Mouse (Mus musculus) thymus, adult 18-20 months (tissue): Measurements from ENCODE around the gene Bora.

Experiments
- DNase-seq, 2 experiments: peaks; one replicate each; pipeline ENCODE4 v3.0.0; 2022; ENCODE audit warnings: mixed read lengths in 2 of 2

Bora gene

DNA sequence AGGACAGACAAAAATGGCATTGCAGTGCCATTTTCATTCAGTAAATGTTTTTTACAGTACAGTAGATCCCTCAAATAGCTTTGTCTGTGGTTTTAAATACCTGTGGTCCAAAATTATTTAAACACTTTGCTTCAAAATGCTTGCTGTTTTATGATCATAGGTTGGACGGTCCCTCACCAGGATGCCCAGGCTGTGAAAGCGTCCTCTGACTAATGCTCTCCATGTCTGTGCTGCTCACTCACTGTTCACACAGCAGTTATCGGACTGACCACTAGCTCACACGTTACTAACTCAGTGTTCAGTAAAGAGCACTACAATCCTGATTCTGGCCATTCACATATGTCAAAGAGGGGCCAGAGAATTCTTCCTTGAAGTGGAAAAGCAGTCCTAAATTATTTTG lies 25.1 kb downstream of the Bora start:
- DNase-seq, result no peak

DNA sequence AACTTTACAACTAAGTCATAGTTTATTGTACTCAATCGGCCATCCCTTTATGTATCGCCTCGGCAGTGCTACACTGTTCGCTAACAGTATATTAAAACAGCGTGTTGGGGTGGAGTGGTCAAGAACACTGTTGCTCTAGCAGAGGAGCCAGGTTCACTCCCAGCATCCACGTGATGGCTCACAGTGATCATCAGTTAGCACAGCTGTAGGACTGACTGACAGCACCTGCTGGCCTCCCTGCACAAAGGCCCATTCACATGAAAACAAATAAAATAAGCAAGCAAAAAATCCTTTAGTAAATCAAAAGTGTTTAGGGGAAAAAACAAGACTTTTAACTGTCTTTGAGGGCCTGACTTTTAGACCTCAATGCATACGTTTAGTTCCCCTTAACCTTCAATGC lies 42.9 kb downstream of the Bora start:
- DNase-seq, result no peak

DNA sequence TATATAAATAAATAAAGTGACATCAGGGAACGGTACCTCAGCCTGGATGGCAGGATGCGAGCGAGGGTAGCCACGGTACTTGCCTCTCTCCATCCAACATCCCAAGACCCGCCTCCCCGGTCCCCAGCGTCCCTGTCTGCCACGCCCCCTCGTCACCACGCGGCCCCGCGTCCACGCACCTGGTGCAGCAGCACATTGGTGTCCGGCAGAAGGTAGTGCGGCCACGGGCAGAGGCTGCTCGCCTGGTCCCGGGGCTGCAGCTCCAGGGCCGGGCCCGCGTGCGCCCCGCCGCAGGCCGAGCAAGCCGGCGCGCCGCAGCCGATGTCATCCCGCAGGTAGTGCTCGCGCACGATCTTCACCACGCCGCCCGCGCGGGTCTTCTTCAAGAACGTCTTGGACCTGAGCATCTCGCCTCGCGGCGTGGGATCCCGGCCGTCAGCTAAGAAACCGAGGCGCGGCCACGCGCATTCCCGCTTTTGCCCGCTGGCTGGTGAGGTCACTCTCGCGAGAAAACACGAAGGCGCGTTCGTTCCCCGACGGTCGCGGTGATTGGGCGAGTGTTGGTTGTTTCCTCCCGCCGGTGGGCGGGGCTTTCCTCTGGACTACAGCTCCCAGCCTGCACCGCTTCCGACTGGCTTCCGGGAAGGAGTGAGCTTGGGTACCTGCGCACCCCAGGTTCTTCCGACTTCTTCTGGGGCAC lies 53.4 kb downstream of the Bora start, which contains the start of the genes Pibf1 and Dis3:
Gene Pibf1 (plus strand): TSS at position 158 of the 700 bp plus-strand sequence.
Gene Dis3 (minus strand): TSS at position 504 of the 700 bp plus-strand sequence.
- peak; percentile 97 to 99 for DNase-seq

DNA sequence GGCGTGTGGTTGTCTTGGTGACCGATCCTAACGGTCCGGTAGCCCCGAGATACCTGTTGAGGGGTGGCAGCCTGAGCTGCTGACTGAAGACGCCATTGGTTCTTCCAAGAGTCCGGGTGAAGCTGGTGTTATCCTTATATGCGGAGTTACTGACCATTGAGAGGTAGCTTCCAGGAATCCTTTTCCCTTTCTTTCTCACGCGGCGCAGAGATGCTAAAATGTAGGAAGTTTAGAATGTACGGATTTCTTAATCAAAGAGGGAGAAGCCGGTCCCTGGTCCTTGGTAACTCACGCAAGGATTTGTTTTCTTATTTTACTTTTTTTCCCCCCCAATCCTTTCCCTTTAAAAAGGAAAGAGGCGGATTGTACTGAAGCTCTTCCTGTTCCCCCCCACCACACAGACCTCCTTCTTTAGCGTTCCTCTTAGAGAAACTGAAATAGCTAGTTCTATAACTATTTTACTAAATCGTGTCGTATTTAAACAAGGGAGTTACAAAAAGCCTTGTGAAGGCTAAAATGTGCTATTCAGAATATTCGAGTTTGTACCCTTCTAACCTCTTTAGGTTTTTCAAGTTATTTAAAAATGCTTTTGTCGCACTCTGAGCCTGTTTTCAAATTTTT lies 54.1 kb downstream of the Bora start:
- no peak for DNase-seq

DNA sequence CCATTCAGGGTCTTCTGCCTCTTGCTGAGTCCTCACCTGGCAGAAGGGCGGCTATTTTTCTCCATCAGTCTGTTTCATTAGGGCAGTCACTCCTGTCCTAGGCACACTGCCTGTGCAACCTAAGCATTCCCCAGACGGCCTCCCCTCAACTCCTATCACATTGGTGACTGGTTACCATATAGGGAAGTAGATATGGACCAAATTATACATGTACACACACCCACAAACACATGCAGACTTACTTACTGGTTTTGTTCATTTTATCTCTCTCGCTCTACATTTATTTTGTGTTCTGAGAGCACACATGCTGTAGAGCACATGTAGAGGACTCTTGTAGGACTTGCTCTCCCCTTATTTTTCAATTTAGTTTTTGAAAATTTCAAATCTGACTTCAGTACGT lies 57.0 kb downstream of the Bora start:
- no peak for DNase-seq

DNA sequence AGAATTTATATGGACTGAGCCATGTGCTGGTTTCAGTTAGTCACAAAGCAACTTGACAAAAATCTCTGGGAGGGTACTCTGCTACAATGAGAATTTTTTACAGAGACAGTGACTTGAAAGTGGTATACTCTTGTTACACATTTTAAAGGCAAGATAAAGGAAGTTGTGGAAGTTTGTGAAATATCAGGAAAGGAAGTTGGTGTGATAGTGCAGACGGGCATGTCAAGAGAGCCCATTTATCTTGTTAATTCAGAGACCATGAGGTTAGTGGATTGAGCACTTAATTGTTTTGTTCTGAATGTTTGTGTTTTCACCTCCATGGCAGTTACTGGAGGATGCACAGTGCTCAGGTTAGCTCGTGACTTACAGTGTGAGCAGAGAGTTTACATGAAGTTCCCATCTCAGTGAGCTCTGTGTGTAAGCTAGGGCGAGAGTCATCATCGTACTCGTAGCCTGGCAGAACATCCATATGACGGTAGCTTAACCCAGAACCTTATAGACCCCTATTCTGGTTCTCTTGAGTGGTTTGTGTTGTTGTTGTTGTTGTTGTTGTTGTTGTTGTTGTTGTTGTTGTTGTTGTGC lies 58.6 kb downstream of the Bora start:
- DNase-seq, result no peak

DNA sequence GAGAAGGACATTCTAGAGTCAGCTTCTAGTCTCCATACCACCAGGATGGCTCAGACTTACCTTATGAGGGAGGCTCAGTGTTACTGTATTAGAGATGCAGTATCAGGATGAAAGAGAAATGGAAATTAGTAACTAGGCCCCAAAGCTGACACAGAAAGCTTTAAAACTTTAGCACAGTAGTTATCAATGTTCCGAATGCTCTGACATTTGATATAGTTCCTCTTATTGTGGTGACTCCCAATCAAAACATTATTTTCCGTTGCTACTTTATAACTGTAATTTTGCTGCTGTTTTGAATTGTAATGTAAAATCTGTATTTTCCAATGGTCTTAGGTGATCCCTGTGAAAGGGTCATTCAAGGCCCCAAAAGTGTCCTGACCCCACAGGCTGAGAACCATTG lies 60.6 kb downstream of the Bora start:
- no peak for DNase-seq

DNA sequence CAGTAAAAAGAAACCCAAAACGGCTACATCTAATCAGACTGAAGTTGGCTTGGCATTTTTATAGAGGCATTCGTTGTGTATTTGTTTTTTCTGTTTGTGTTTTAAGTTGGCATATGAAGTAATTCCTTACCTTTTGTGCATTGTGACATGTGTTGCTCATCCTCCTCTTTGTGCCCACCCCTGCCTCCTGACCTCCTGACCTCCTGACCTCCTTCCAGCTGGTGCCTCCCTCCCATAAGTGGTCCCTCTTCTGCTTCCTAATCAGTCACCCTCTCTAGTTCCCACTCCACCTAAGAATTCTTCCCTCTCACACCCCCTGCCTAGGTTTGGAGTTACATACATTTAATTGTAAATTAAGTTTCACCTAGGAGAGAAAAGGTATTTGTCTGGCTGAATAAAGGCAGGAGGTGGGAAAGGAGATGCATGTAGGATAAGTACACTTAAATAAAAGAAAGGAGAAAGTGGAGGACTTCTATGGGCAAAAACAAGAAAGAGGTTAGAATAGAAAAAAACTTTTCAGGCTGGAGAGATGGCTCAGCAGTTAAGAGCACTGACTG lies 61.7 kb downstream of the Bora start:
- DNase-seq, result no peak

DNA sequence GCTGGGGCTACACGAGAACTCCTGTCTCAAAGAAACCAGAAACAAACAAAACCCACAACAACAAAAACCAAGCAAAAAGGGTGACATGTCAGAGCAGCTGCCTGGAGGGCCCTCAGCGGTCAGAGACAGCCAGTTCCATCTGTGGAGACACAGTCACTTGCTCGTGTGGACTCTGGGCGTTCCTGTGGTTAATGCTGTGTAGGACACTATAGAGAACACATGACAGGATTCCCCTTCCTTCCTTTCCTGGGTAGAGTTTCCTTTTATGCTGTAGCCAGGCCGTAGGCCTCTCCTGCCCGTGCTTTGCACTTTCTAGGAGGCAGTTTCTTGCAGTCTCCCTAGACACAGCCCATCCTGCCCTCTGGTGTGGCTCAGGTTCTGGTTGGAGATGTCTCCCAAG lies 62.7 kb downstream of the Bora start:
- DNase-seq, result no peak

DNA sequence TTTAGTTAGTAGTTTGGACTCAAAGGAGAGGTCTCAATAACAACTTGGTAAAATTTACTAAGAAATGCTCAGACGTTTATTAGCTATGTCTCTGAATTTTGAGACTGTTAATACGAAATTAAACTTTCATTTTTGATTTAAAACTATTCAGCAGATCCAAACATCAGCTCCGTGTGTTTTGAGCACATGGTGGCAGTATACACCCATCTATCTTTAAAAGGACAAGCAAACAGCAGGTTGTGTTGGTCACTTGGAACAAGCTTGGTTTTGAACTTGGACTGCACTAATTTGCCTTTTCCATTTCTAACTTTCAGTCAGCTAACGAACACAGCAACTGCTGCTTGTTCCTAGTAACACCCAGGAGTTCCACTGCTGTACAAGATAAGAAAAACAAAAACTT lies 71.6 kb downstream of the Bora start:
- no peak for DNase-seq

DNA sequence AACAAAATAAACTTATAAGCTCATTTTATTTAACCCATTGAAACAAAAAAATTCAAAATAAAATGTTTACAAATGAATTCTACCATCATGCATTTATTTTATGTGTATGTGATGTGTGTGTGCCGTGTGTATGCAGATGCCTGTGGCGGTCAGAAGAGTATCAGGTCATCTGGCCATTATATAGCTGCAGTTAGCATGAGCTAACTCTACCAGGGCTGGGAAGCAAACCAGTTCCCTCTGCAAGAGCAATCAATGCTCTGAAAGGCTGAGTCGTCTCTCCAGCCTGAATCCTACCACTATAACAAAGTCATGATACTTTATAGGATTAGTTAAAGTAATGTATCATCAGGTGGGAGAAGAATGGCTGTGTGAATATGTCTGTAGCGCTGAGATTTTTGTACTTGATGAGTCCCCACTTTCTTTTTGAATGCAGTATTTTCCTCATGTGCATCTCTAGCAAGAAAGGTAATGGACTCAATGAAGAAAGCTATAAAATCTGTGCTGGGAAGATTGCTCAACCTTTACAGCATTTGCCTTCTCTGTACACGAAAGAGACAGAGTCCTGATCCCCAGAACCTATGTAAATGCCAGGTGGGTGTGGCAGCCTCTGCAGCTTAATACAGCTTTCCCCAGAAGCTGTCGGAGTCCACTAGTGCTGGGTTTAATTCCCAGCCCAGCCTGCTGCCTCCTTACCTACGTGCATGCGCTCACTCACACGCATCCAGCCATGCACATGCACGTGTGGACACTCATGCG lies 75.7 kb downstream of the Bora start:
- DNase-seq, result no peak

DNA sequence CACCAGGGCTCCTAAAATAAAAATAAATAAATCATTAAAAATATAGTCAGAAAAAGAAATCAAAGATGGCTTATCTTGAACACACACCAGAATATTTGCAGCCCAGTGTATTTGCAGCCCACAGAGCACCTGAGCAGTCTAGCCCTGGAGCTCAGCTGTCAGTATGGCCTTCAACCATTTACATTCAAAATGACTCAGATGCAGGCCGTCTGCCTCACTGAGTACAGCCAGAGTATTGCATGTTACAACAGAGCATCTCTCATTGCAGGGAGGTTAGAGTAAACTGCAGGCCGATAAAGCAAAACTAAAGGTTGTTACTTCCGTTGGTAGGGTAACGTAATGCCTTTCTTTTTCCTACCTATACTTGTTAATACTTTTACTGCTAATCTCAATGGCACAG lies 78.1 kb downstream of the Bora start:
- DNase-seq, result no peak
